Mouse (Mus musculus): ENCODE data around the gene Usp18.

The Usp18 gene

GRCm38 (mm10) chr6:121226043-121226442 is 19.7 kb upstream of the Usp18 start:
- peak; percentile 52 for DNase-seq

GRCm38 (mm10) chr6:121226744-121227143 is 19.0 kb upstream of the Usp18 start:
- no peak for DNase-seq

- peak; percentile 61 for DNase-seq
Measured at GRCm38 (mm10) chr6:121228421-121228820, 17.3 kb upstream of the Usp18 start.

- no peak for DNase-seq
Measured at GRCm38 (mm10) chr6:121232652-121233051, 13.1 kb upstream of the Usp18 start.

GRCm38 (mm10) chr6:121236386-121236785 is 9.3 kb upstream of the Usp18 start:
- no peak for DNase-seq

GRCm38 (mm10) chr6:121238209-121238608 is 7.5 kb upstream of the Usp18 start:
- DNase-seq = no peak

- DNase-seq = peak; percentile 42
Measured at GRCm38 (mm10) chr6:121241780-121242179, 3.9 kb upstream of the Usp18 start.

GRCm38 (mm10) chr6:121243161-121243560 is 2.5 kb upstream of the Usp18 start:
- peak; percentile 66 for DNase-seq

GRCm38 (mm10) chr6:121246037-121246361 is 293 bp downstream of the Usp18 start:
- no peak for DNase-seq

GRCm38 (mm10) chr6:121250406-121250805 is 4.7 kb downstream of the Usp18 start:
- no peak for DNase-seq

- DNase-seq = no peak
Measured at GRCm38 (mm10) chr6:121251256-121251655, 5.5 kb downstream of the Usp18 start.

- DNase-seq = peak; percentile 90
Measured at GRCm38 (mm10) chr6:121260548-121260947, 14.8 kb downstream of the Usp18 start.

GRCm38 (mm10) chr6:121261233-121261632 is 15.5 kb downstream of the Usp18 start:
- no peak for DNase-seq

GRCm38 (mm10) chr6:121262004-121262403 is 16.3 kb downstream of the Usp18 start:
- DNase-seq = no peak

- DNase-seq = no peak
Measured at GRCm38 (mm10) chr6:121262496-121262895, 16.8 kb downstream of the Usp18 start.

- no peak for DNase-seq
Measured at GRCm38 (mm10) chr6:121270156-121270555, 24.4 kb downstream of the Usp18 start.

- no peak for DNase-seq
Measured at GRCm38 (mm10) chr6:121271707-121272074, 26.0 kb downstream of the Usp18 start.

- peak; percentile 81 for DNase-seq
Measured at GRCm38 (mm10) chr6:121272075-121272800, 26.5 kb downstream of the Usp18 start.

GRCm38 (mm10) chr6:121274356-121274755 is 28.6 kb downstream of the Usp18 start:
- peak; percentile 69 for DNase-seq

GRCm38 (mm10) chr6:121284132-121284531 is 38.4 kb downstream of the Usp18 start:
- no peak for DNase-seq

- DNase-seq = no peak
Measured at GRCm38 (mm10) chr6:121299317-121299716, 53.6 kb downstream of the Usp18 start.

GRCm38 (mm10) chr6:121299954-121300353 is 54.2 kb downstream of the Usp18 start, which contains the start of gene Slc6a13:
Gene Slc6a13, plus strand, starts transcription at chr6:121300227.
- DNase-seq = no peak

- no peak for DNase-seq
Measured at GRCm38 (mm10) chr6:121300504-121300903, 54.8 kb downstream of the Usp18 start.

GRCm38 (mm10) chr6:121303466-121304220 is 57.9 kb downstream of the Usp18 start:
- no peak for DNase-seq

Measured in thymus, postnatal 4 days (tissue).